Mouse (Mus musculus) thymus, postnatal 4 days (tissue): Measurements from ENCODE around the gene Slc7a8.

Experiments used
- DNase-seq: peaks from one replicate; pipeline ENCODE4 v3.0.0; 2021

The Slc7a8 gene

DNA sequence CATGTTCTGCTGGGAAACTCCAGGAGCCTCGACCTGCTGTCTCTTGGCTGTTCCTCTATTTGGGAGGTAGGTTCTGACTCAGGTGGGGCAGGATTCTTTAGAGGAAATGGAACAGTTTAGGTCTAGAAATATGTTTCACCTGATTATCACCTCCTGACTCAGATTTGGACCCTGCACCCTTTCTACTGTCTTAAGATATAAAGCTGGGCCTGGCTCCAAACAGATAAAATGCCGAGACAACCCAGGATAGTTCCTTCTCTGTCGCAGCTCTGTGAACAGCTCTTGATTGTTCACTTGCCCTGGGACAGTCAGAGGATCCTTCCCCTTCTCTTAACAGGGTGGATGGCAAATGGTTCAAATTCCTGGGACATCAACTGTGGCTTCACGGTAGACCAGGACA is 46.5 kb downstream of the Slc7a8 start:
- no peak for DNase-seq

DNA sequence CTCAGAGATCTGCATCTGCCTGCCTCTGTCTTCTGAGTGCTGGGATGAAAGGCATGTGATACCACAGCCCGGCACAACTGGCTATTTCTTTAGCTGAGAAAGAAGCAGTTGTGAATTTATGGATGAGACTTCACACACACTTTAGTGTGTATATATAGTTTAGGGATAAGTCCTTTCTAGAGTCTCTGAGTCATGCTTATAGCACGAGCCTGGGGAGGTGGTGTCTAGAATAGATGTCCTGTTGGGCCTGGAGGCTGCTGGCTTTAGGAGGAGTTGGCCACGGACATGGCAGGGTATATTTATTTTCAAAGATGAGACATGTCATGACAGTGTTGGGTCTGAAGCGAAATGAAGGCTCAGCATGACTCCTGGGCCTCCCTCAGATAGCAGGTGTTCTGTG is 47.7 kb downstream of the Slc7a8 start:
- no peak for DNase-seq

DNA sequence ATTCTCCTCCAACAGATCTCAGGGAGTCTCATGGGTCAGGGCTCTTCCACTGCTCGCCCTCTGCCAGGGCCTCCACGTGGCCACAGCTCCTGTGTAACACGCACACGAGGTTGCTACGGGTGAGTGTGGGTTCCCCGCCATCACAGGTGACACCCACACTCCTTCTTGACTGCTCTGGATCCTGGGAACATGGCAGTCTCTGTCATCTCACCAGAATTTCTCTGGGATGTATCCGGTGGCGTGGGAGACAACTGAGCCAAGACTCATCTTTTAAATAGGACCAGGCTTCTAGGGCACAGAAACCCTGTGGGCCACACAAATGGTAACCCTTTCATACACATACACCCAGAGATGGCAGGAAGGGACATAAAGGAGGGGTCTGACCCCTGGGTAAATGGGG is 49.5 kb downstream of the Slc7a8 start:
- DNase-seq: no peak

DNA sequence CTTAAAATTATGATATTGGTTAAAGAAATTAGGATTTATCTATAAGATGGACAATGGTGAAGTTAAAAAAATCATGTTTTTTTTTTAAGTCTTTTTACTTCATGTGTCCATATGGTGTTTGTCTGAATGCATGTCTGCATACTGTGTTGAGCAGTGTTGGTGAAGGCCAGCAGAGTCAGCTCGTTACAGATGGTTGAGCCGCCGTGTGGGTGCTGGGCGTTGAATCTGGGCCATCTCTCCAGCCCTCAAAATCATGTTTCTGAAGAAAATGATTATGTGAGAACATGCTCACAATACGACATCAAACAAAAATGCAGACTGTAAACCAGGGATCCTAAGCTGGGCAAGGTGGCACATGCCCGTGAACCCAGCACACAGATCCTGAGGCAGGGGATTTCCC is 51.4 kb downstream of the Slc7a8 start:
- DNase-seq: no peak

DNA sequence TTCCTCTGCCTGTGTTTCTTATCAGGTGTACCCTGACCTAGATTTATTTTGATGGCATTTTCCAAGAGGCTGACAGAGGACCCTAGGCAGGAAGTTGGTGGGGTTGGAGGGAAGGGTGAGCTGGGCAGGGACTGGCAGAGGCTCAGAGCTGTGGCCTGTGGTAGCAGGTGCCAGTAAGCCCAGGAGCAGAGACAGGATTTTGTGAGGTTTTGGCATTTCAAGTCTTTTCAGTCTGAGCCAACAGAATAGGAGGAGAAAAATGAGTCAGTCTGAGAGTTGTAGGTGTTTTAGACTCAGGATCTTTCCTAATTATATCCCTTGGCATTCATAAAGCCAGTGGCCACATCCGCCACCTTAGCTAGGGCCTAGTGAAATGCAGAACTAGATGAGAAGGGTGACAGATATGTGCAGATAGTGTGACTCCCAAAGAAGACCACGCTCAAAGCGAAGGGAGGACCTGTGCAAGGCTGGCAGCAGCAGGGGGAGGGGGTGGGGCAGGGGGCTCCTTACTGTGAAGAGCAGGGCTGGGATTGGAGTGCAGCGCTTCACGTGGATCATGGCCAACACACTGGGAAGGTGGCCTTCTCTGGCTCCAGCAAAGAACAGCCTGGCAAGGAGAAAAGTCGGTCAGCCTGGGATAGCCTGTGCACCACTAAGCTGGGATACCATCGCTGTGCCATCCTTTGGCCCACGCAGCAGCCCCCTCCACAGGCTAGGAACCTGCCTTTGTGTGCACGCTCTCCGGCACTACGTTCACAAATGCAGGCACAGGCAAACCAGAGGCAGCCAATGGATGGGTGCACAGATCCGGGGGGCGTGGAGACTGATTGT is 52.7 kb downstream of the Slc7a8 start:
- DNase-seq: no peak

DNA sequence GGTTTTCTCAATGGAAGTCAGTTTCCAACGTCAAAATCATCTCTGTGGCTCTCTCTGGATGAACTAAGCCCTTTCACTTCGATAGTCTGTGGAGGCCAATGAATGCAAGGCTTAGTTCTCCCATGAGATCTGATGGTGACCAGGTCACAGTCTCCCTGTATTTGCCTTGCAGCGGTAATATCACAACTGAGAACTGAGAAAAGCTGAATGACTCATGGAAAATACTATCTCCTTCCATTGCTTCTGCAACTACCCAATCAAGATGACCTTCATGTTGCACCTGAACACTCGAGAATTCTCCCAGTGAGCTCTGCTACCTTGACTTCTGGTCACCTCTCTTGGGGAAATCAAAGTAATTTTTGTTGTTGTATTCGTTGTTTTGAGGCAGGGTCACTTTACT is 54.2 kb downstream of the Slc7a8 start:
- DNase-seq: no peak

DNA sequence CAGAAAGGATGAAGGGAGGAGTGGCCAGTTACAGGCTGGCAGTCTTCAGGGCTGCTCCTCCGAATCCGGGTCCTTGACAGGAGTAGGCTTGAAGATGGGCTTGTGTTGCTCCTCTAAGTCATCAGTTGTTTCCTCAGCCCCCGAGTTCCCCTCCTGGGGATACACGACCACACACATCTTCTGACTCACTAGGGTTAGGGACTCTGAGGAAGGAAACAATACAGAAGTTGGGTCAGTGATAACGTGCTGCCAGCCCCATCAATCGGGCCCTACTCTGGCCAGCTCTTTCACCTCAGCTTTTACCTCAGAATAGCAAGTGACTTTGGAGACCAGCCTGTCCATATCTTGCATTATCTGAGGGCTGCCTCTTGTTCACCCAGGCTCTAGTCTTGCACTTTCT is 57.7 kb downstream of the Slc7a8 start:
- DNase-seq: no peak

DNA sequence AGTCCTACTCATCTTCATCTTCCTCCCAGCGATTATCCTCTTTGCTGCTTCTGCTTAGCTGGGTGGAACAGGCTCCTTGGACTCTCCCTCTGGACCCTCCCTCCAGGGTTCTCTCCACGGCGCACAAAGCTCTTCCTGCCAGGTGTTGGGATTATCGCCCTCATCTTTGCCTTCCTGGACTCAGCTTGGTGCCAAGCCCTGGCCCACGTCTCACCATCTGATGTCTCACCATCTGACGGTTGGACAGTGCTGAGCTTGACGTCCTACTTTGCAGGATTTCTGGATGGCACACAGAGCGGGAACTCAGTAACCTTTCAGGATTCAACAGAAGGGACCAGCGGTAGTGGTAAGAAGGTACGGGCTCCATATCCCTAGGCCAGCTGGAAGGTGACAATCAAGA is 60.0 kb downstream of the Slc7a8 start:
- DNase-seq: no peak

DNA sequence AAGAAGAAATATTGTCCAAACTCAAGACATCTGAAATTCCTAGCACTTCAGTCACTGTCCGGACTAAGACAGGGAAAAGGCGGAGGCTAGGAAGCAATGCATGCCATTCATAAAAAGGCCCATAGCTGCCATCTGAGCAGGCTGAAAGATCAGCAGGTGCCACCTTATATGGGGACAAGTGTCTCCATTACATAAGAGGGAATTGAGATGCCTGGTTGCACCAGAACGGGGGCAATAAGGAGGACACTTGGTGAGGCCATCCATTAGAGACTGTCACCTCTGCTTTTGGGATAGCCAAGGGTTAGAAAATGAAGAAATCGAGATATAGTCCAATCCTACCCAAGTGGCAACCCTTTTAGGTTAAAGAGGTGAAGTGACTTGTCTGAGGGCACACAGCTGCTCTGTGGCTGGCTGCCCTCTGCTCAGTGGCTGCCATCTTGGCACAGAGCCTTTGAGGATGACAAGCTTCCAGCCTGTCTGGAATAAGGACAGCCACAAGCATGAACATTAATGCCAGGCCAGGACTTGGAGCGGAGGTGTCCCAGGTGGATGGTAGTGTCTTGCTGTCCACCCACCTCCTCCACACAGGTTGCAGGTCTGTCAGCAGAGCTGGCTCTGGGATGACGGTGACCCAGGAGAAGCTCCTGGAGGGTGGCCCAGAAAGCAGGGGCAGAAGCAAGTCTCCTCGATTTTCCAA is 60.9 kb downstream of the Slc7a8 start:
- no peak for DNase-seq

DNA sequence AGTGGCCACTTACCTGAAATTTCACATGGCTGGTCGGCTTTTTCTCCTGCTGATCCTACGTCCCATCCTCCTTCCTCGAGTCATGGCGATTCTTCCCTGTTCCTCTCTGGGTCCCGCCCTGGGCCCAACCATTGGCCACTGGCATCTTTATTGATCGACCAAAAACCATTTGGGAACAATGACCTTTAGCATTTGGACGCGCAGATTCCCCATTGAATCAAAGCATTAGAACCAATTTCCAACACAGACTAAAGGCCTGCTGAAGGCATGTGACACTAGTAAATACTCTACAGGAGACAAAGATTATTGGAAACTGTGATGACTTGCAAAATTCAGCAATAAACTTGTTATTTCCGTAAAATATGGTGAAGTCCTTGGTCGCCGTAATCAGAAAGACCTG is 61.7 kb downstream of the Slc7a8 start:
- no peak for DNase-seq

DNA sequence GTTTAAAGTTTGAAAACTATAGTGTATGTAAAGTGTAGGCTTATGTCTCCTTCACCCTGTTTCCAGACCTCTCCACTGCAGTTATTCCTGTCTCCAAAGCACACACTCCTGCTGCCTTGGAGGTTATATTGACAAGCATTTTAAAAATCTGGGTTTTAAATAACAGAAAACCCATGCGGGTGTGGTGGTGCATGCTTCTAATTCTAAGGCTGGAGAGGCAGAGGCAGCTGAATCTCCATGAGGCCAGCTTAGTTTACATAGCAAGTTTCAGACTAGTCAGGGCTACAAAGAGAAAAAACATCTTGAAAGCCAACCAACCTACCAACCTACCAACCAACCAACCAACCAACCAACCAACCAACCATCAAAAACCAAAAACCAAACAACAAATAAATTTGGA is 66.3 kb downstream of the Slc7a8 start:
- no peak for DNase-seq

DNA sequence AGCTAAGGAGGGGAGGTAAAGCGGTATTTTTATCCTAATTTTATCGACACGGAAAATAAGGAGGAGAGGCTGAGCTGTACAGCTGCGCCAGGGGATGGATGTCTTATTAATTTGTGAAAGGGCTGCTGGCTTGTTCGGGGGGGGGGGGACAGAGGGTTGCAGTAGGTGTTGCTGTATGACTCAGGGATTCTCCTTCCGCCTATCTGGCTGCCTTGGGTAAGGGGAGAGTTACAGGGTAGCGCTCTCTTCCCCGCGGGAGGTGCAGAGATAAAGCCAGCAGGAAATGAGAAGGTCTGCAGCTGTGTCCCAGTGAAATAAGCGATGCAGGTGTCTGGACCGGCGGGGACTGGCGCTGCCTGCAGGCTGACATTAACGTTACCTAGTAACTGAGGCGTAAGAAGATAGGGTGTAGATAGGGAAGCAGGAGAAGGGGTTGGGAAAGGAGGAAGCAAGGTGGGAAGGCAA is 67.1 kb downstream of the Slc7a8 start:
- DNase-seq: peak; percentile 72

DNA sequence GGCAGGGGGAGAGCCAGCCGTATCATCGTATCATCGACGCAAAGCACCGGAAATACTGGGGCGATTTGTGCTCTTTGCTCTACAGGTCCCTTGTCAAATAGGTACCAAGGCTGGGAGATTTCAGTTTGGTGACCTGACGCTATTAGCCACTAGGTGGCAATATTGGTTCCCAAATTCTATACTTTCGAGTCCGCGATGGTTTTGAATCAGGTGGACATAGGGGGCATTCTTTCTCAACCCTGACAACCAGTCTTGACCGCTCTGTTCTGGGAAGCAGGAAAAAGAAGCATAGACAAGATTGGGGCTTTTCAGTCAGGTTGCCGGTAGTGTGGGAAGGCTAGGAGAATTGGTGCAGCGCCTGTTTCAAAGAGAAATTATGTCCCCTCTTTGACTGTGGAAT is 67.6 kb downstream of the Slc7a8 start:
- DNase-seq: peak; percentile 68

DNA sequence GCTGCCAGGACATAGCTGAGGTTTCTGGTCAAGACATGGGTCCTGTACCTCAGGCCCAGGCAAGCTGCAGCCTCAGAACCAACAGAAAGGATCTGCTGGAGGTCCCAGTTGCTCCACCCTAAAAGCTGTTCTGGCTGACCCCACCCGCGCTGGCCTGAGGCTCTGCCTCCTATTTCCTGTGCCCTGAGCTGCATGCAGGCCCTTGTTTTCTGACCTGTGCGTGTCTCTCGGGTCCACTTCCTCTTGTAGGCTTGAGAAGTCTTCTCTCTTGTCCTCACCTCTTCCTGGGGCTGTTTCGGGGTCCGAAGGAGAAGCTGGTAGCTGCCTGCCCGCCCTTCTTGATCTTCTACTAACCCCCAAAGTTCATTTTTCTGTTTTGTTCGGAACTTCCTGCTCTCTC is 68.9 kb downstream of the Slc7a8 start:
- no peak for DNase-seq

DNA sequence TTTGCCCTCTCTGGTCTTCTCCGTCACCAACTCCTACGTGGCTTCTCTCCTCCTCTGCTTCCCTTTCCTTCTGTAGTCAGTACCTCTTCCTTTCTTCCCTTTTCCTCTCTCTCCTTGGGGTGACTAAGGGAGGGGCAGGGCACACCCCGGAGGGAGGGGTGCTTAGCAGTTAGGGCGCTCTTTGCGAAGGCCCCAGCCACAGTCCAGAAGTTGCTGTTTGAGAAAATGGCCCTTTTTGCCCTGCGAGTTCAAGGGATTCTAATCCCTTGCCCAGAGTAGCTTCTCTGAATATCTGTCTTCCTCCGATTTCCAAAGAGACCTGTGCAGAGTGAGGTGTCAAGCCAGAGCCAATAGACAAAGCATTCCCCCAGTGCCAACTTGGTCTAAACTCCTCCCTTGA is 69.7 kb downstream of the Slc7a8 start, which contains the start of gene Cebpe:
Gene Cebpe, minus strand, starts transcription at position 101 of the 400 bp plus-strand sequence.
- DNase-seq: no peak

DNA sequence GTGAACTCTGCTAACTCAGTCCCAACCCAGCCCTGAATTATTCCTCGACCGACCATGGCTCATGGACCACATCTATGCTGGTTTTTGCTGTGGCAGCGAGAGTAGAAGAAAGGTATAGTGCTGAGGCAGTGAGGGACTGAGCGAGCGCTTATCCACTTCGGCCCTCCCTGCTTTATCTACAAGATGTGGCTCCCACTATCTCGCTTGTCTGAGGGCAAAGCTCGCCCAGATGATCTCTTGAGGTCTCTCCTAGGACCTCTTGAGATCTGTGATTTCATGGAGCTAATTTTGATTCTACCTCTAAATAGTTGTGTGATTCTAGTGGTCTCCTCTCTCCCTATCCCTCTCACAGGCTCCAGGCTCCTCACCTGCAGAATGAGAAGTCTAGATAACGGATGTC is 72.7 kb downstream of the Slc7a8 start:
- no peak for DNase-seq

DNA sequence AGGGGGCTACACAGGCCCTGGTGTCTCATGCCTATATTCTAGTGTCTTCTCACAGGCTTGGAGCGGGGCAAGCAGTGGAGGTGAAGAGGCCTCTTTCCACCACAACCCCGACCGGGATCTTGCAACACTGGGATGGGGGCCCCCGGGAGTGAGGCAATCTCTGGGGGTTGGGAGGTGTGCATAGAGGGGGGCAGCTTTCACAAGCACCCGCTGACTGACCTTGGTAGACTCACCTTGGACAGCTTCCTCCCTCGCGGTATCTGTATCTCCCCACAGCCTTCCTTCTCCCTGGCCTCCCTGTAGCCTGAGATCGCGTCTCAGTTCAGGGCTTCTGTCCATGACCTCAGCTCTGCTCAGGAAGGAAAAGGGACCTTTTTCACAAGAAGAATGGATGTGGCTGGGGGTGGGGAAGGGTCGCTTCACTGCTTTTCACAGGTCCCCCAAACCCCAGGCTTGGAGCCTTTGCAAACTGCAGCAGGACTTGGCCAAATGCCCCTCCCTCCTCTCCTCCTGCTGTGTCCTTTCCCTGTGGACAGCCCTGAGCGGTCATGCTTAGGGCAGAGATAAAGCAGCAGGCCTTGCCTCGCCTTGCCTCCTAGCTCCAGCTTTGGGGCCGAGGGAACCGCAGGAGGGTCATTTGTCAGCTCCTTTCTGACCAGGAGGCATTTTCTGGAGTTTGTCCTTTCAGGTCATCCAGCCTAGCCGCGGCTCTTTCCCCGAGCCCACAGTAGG is 75.0 kb downstream of the Slc7a8 start:
- no peak for DNase-seq

DNA sequence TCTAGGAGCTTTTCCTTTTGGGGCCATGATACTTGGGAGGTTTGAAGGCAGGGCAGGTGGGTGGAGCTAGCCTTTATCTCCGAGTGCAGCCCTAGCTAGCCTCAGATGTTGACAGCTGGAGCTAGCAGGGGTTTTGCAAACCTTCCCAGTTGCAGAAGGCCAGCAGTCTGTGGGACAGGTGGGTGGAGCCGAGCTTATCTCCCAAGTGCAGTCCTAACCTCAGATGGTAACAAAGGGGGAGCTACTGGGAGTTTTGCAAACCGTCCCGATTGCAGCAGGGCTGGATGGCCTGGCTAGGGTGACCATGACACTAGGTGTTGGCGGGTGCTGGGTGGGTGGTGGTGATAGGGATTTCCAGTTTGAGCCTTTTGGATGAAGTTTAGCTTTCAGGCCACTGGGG is 75.9 kb downstream of the Slc7a8 start:
- no peak for DNase-seq

DNA sequence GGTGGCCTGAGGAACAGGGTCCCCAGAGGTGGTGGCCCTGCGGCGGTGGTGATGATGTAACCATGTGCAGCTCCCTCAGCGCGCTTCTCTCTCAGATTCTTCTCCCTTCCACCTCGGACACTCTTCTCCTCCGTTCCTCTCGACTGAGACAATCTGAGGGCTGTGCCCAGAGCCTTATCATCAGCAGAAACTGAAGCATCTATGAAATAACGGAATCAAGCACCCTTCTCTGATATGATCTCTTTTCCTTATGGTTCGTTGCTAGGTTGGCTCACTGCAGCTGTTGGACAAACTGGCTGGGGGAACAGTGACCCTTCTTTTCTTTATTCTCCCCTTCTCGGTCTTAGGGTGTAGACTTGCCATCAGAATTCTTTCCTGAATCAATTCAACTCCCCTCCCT is 78.5 kb downstream of the Slc7a8 start:
- DNase-seq: no peak

DNA sequence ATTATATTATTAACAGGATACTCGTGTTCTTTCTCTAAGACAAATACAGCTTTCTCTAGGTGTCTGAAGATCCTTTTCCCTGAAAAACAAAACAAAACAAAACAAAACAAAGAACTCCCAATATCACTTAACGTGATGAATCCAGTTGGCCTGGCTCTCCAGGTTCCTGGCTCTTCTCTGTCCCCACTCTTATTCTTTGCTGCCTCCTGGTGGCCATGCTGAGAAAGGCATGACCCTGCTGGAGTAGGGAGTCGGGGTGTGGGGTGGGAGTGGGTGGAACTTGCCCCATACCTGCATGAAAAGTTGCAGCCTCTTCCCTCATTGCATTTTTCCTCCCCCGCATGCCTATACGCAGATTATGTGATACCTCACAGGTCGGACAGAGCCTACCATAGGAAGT is 80.4 kb downstream of the Slc7a8 start:
- peak; percentile 95 for DNase-seq

DNA sequence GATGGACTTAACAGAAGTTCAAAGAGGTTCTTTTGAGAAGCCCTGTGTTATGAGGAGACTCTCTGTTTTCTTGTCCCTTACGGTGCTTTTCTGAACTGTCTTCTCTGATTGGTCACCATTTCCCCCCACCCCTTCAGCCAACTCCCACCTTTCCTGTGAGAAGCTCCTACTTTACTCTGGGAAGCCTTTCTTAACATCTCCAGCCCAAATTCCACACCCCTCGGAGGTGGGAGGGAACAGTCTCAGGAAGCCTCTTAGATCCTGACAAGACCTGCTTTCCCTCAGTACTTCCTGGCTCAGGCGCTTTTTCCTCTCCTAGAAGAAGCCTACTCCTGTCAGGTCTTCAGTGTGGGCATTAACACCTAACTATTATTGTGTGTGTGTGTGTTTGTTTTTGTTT is 82.2 kb downstream of the Slc7a8 start:
- DNase-seq: no peak

DNA sequence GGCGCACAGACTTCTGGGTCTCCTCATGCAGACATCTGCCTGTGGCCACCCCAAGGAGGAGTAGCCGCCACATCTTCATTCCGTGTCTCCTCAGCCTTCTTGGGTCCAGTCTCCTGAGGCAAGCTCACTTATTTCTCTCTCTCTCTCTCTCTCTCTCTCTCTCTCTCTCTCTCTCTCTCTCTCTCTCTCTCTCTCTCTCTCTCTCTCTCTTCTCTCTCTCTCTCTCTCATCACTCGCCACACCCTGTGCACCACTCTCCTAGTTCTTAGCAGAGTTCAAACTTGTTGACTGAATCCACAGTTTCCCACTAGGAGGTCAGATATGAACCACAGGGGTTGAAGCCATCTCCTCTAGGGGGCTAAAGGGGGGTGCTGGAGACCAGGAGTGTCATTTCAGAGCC is 83.0 kb downstream of the Slc7a8 start, which contains the start of gene Gm29776:
Gene Gm29776, minus strand, starts transcription at position 101 of the 400 bp plus-strand sequence.
- no peak for DNase-seq

DNA sequence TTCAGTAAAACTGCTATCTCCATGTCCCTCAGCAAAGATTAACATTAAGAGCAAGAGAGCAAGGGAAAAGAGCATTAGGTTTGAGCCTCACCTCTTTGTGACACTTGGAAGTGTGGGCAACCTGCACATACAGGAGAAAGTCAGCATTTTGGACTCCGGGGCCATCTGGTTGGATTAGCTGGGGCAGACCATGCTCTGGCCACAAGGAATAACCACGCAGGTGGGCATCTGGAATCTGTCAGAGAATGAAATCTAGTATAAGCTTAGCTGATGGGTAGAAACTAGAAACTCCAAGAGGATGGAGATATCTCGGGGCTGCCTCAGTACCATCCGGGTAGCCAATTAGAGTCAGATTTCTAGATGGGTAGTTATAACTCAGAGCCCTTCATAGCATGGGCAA is 85.0 kb downstream of the Slc7a8 start:
- no peak for DNase-seq

DNA sequence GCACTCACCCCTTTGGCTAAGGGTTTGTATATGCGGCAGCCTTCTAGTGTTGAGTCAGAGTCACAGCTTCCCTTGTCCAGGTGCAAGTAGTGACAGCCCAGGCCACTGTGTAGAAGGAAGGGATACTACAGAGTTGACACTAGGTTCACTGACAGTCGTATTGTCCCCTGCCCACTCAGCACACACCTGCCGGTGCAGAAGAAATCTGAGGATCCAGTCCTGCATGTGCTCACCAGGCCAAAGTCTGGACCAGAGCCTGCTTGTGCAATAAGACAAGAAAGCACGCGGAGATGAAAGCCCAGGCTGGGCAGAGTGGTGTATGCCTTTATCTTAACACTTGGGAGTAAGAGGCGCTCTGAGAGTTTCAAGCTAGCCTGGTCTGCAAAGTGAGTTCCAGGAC is 86.7 kb downstream of the Slc7a8 start:
- DNase-seq: no peak
